Mouse (Mus musculus) E14TG2a.4 (cell line): ENCODE measurements around the gene Arf4.

Experiments
- CTCF ChIP-seq: conservative IDR thresholded peaks from 2 replicates; pipeline ENCODE4 v1.5.1; 2014; ENCODE audit warnings: low read length
- NANOG ChIP-seq: IDR thresholded peaks from 2 replicates; pipeline ENCODE4 v1.6.1; 2014; ENCODE audit warnings: borderline replicate concordance, low read length, mixed read lengths
- POU5F1 ChIP-seq: IDR thresholded peaks from 2 replicates; pipeline ENCODE4 v1.6.1; 2014; ENCODE audit warnings: low read length, borderline replicate concordance

- no peak for TF ChIP-seq CTCF
- TF ChIP-seq POU5F1, result no peak
- TF ChIP-seq NANOG, result no peak
These were observed 2.1 kb downstream of the Arf4 start for GRCm38 (mm10) chr14:26639961-26640360.
